22 mouse cellular contexts compared by ENCODE assay signal in the genomic region with DNA sequence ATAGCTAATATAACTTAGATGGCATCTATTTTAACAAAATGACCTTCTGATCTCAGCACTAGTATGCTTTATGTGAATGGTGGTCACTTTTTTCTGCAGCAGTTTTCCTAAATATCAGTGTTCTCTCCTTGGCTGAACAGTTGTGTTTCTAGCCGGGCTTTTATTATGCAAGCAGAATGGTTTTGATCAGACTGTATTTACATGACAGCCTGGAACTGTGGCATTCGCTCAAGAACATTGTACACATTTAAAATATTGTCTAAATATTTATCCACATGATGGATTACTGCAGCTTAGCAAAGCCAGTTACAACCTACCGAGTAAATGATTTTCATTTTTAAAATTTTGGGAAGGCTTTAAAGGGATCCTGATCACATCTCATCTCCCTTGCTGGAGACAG.
"Had no signal": no experiment of that assay in that cellular context is flagged by ENCODE, and none has a peak within 500 bp of the region (broad histone marks: within the 10 kb centered on the region; RNA-seq: fewer than 3 reads in every experiment).

No protein-coding gene starts in this region.

- H3K27ac ChIP-seq: kidney, postnatal 0 days; layer of hippocampus, adult 2 months; limb, embryonic 10.5 days; limb, embryonic 13.5 days; liver, embryonic 12.5 days; liver, embryonic 15.5 days; macrophage; midbrain, embryonic 12.5 days; midbrain, embryonic 15.5 days; neural tube, embryonic 12.5 days; neural tube, embryonic 15.5 days had no signal

- H3K9me3 ChIP-seq: limb, embryonic 10.5 days; liver, embryonic 12.5 days; liver, embryonic 15.5 days; midbrain, embryonic 12.5 days; midbrain, embryonic 15.5 days; neural tube, embryonic 12.5 days had no signal

- H3K4me1 ChIP-seq: limb, embryonic 10.5 days; limb, embryonic 13.5 days; liver, embryonic 12.5 days; liver, embryonic 15.5 days; midbrain, embryonic 12.5 days; midbrain, embryonic 15.5 days; neural tube, embryonic 12.5 days; neural tube, embryonic 15.5 days had no signal

- DNase-seq: kidney, adult 2 months; kidney, postnatal 25 days; layer of hippocampus, adult 9-11 months; liver; right cerebral cortex, adult 18-20 months; right cerebral cortex, postnatal 14 days; right cerebral cortex, postnatal 4 days; thymus, adult 18-20 months; thymus, postnatal 14 days; thymus, postnatal 4 days had no signal

- H3K36me3 ChIP-seq: limb, embryonic 10.5 days; limb, embryonic 13.5 days; liver, embryonic 12.5 days; liver, embryonic 15.5 days; midbrain, embryonic 12.5 days; midbrain, embryonic 15.5 days; neural tube, embryonic 12.5 days; neural tube, embryonic 15.5 days had no signal

- H3K4me2 ChIP-seq: limb, embryonic 13.5 days; liver, embryonic 12.5 days; liver, embryonic 15.5 days; midbrain, embryonic 12.5 days; midbrain, embryonic 15.5 days; neural tube, embryonic 12.5 days; neural tube, embryonic 15.5 days had no signal

- H3K9ac ChIP-seq: limb, embryonic 13.5 days; liver, embryonic 12.5 days; liver, embryonic 15.5 days; midbrain, embryonic 12.5 days; midbrain, embryonic 15.5 days; neural tube, embryonic 12.5 days; neural tube, embryonic 15.5 days had no signal

- H3K27me3 ChIP-seq: limb, embryonic 13.5 days; liver, embryonic 12.5 days; liver, embryonic 15.5 days; midbrain, embryonic 12.5 days; midbrain, embryonic 15.5 days; neural tube, embryonic 12.5 days; neural tube, embryonic 15.5 days had no signal

- H3K4me3 ChIP-seq: layer of hippocampus, adult 2 months; limb, embryonic 10.5 days; limb, embryonic 13.5 days; liver, embryonic 12.5 days; liver, embryonic 15.5 days; midbrain, embryonic 12.5 days; midbrain, embryonic 15.5 days; neural tube, embryonic 12.5 days; neural tube, embryonic 15.5 days had no signal

- ATAC-seq: liver, embryonic 12.5 days; lung, postnatal 0 days; midbrain, embryonic 15.5 days had no signal
